Mouse (Mus musculus) forebrain, embryonic 11.5 days (tissue): ENCODE measurements at regions not wholly inside any gene's neighbourhood (a gene's known extent, or its start where the extent isn't known, plus 50 kb on each side); places are given as distances from the start of the nearest gene placed in this dataset.

Experiments used
- ATAC-seq: fragments of 200-750 bp; cut with Nextera tagmentation; replicated peaks from 2 replicates; pipeline ENCODE4 v1.8.0; 2017; ENCODE audit warnings: moderate TSS enrichment; ENCODE audit not compliant: low FRiP score
- DNase-seq: peaks from one replicate; pipeline ENCODE4 v3.0.0-alpha.2; 2017; ENCODE audit warnings: low spot score
- H3K27ac ChIP-seq: fragments of 300-500 bp; sonication (generic); 2 replicates; pipeline ENCODE4 v1.5.1; 2014; ENCODE audit warnings: low read depth, low read length
- H3K27me3 ChIP-seq: fragments of 300-500 bp; sonication (generic); 2 replicates; pipeline ENCODE4 v1.6.1; 2014; ENCODE audit warnings: mild to moderate bottlenecking, low read length, mixed read lengths; ENCODE audit not compliant: control insufficient read depth, insufficient read depth
- H3K36me3 ChIP-seq: fragments of 300-500 bp; sonication (generic); 2 replicates; pipeline ENCODE4 v1.6.1; 2014; ENCODE audit warnings: mild to moderate bottlenecking, low read length, moderate library complexity, mixed read lengths; ENCODE audit not compliant: control insufficient read depth, insufficient read depth
- H3K4me1 ChIP-seq: fragments of 300-500 bp; sonication (generic); replicated peaks from 2 replicates; pipeline ENCODE4 v1.6.1; 2014; ENCODE audit warnings: low read length, mixed read lengths; ENCODE audit not compliant: control insufficient read depth, insufficient read depth
- H3K4me2 ChIP-seq: fragments of 300-500 bp; sonication (generic); 2 replicates; pipeline ENCODE4 v1.6.1; 2014; ENCODE audit warnings: low read depth, mild to moderate bottlenecking, low read length, moderate library complexity, mixed read lengths; ENCODE audit not compliant: severe bottlenecking
- H3K4me3 ChIP-seq: fragments of 300-500 bp; sonication (generic); 2 replicates; pipeline ENCODE4 v1.5.1; 2014; ENCODE audit warnings: low read depth, low read length
- H3K9ac ChIP-seq: fragments of 300-500 bp; sonication (generic); 2 replicates; pipeline ENCODE4 v1.6.1; 2014; ENCODE audit warnings: low read length
- H3K9me3 ChIP-seq: fragments of 300-500 bp; sonication (generic); 2 replicates; pipeline ENCODE4 v1.6.1; 2016; ENCODE audit warnings: low read length, mixed read lengths; ENCODE audit not compliant: control insufficient read depth
- WGBS: fragments of 180-500 bp; shearing (Covaris S2); extraction: QIAGEN DNeasy Blood & Tissue Kit; methylation state at CpG from one replicate; pipeline ENCODE4 v1.1.7; 2014; 5-methylcytosine and 5-hydroxymethylcytosine counted together

GRCm38 (mm10) chr19:32926571-32926970 lies 169.3 kb downstream of the Pten start:
- no peaks in the 10 kb centered on the region for H3K9me3 ChIP-seq
- DNase-seq (no peak), ATAC-seq (no peak)
- no peak overlapping the region for H3K4me2 ChIP-seq
- H3K4me1 ChIP-seq: no peaks in the 10 kb centered on the region
- H3K4me3 ChIP-seq: no peak overlapping the region
- H3K9ac ChIP-seq: no peak overlapping the region
- no peak overlapping the region for H3K27ac ChIP-seq
- no peaks in the 10 kb centered on the region for H3K36me3 ChIP-seq
- H3K27me3 ChIP-seq: no peaks in the 10 kb centered on the region
- WGBS: 80% methylated on average over 4 of the region's 4 CpGs

- Histone ChIP-seq H3K4me3 (no peak overlapping the region), H3K36me3 (no peaks in the 10 kb centered on the region), H3K9me3 (no peaks in the 10 kb centered on the region), H3K4me1 (no peaks in the 10 kb centered on the region), H3K9ac (no peak overlapping the region), H3K27ac (no peak overlapping the region), H3K27me3 (no peaks in the 10 kb centered on the region), H3K4me2 (no peak overlapping the region)
- 92% methylated on average over 5 of the region's 5 CpGs for WGBS
- DNase-seq (no peak), ATAC-seq (no peak)
Measured at GRCm38 (mm10) chr19:32933676-32934075, 176.4 kb downstream of the Pten start.

- ATAC-seq: no peak
- no peaks in the 10 kb centered on the region for H3K9me3 ChIP-seq
- no peaks in the 10 kb centered on the region for H3K36me3 ChIP-seq
Measured at GRCm38 (mm10) chr19:32935638-32936037, 178.3 kb downstream of the Pten start.

GRCm38 (mm10) chr19:32937591-32937990 lies 180.3 kb downstream of the Pten start:
- Histone ChIP-seq H3K36me3 (no peaks in the 10 kb centered on the region), H3K9me3 (no peaks in the 10 kb centered on the region), H3K4me2 (no peak overlapping the region), H3K9ac (no peak overlapping the region), H3K4me3 (no peak overlapping the region), H3K27ac (no peak overlapping the region), H3K27me3 (no peaks in the 10 kb centered on the region), H3K4me1 (no peaks in the 10 kb centered on the region)
- WGBS: 78% methylated on average over 6 of the region's 6 CpGs
- ATAC-seq (no peak), DNase-seq (no peak)

More at GRCm38 (mm10) chr19:32935638-32936037, 178.3 kb downstream of the Pten start:
- no peak overlapping the region for H3K4me2 ChIP-seq
- H3K27ac ChIP-seq: no peak overlapping the region
- no peak overlapping the region for H3K9ac ChIP-seq
- DNase-seq: no peak
- H3K4me1 ChIP-seq: no peaks in the 10 kb centered on the region
- 89% methylated on average over 5 of the region's 5 CpGs for WGBS
- no peak overlapping the region for H3K4me3 ChIP-seq
- H3K27me3 ChIP-seq: no peaks in the 10 kb centered on the region

- no peak overlapping the region for H3K4me2 ChIP-seq
- no peaks in the 10 kb centered on the region for H3K4me1 ChIP-seq
- H3K9ac ChIP-seq: no peak overlapping the region
- H3K36me3 ChIP-seq: no peaks in the 10 kb centered on the region
- ATAC-seq (no peak), DNase-seq (no peak)
- H3K9me3 ChIP-seq: no peaks in the 10 kb centered on the region
- no peak overlapping the region for H3K27ac ChIP-seq
- H3K4me3 ChIP-seq: no peak overlapping the region
- no peaks in the 10 kb centered on the region for H3K27me3 ChIP-seq
- 93% methylated on average over 5 of the region's 5 CpGs for WGBS
Measured at GRCm38 (mm10) chr19:32939692-32940091, 182.4 kb downstream of the Pten start.

GRCm38 (mm10) chr19:32940806-32941205 lies 183.5 kb downstream of the Pten start:
- Histone ChIP-seq H3K27ac (no peak overlapping the region), H3K36me3 (no peaks in the 10 kb centered on the region), H3K9me3 (no peaks in the 10 kb centered on the region), H3K4me1 (no peaks in the 10 kb centered on the region), H3K4me2 (no peak overlapping the region), H3K9ac (no peak overlapping the region), H3K27me3 (no peaks in the 10 kb centered on the region), H3K4me3 (no peak overlapping the region)
- DNase-seq (no peak), ATAC-seq (no peak)
- 81% methylated on average over 6 of the region's 6 CpGs for WGBS

- no peak for ATAC-seq
- Histone ChIP-seq H3K36me3 (no peaks in the 10 kb centered on the region), H3K9ac (no peak overlapping the region), H3K9me3 (no peaks in the 10 kb centered on the region), H3K4me3 (no peak overlapping the region), H3K27me3 (no peaks in the 10 kb centered on the region), H3K4me1 (no peaks in the 10 kb centered on the region), H3K27ac (no peak overlapping the region), H3K4me2 (no peak overlapping the region)
- no peak for DNase-seq
- WGBS: 81% methylated on average over 2 of the region's 2 CpGs
Measured at GRCm38 (mm10) chr19:32943594-32944230, 186.4 kb downstream of the Pten start.

GRCm38 (mm10) chr19:32947081-32947855 lies 190.0 kb downstream of the Pten start:
- Histone ChIP-seq H3K4me2 (no peak overlapping the region), H3K9ac (no peak overlapping the region), H3K4me3 (no peak overlapping the region), H3K27me3 (no peaks in the 10 kb centered on the region), H3K36me3 (no peaks in the 10 kb centered on the region), H3K9me3 (no peaks in the 10 kb centered on the region), H3K4me1 (no peaks in the 10 kb centered on the region), H3K27ac (no peak overlapping the region)
- WGBS: 83% methylated on average over 12 of the region's 12 CpGs
- DNase-seq (no peak), ATAC-seq (no peak)

- WGBS: 88% methylated on average over 3 of the region's 3 CpGs
- ATAC-seq: no peak
- Histone ChIP-seq H3K36me3 (no peaks in the 10 kb centered on the region), H3K27me3 (no peaks in the 10 kb centered on the region), H3K9me3 (no peaks in the 10 kb centered on the region), H3K4me1 (no peaks in the 10 kb centered on the region), H3K9ac (no peak overlapping the region), H3K4me2 (no peak overlapping the region), H3K27ac (no peak overlapping the region), H3K4me3 (no peak overlapping the region)
- no peak for DNase-seq
Measured at GRCm38 (mm10) chr19:32950252-32950651, 193.0 kb downstream of the Pten start.
